Mouse (Mus musculus) kidney, postnatal 36 days (tissue): ENCODE results near the gene P4hb.
"Not testable (repeated sequence)": the region's sequence is repeated elsewhere in the genome, so short reads cannot be mapped to it uniquely, and the experiment has no call there.

Experiments
- DNase-seq, 2 experiments: peaks; one replicate each; pipeline ENCODE4 v3.0.0; 2021 to 2022; ENCODE audit warnings: mixed read lengths in 2 of 2

Gene P4hb

DNA sequence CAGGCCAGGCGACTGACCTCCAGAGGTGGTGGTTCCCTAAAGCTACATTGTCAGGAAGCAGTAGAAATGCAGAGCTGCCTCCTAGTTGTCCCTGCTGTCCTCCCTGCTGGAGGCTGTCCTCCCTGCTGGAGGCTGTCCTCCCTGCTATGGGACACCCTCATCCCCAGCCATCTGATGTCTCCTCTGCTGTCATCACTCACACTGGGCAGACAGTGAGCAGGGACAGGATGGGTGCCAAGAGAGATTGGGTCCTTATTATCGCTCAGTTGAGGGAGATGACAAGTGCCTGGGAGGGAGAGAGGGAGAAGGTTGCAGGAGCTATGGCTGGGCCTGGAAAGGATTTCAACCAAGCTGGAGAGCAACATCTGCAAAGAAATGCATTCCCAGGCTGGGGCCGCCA lies 37.9 kb downstream of the P4hb start:
- DNase-seq = no peak

DNA sequence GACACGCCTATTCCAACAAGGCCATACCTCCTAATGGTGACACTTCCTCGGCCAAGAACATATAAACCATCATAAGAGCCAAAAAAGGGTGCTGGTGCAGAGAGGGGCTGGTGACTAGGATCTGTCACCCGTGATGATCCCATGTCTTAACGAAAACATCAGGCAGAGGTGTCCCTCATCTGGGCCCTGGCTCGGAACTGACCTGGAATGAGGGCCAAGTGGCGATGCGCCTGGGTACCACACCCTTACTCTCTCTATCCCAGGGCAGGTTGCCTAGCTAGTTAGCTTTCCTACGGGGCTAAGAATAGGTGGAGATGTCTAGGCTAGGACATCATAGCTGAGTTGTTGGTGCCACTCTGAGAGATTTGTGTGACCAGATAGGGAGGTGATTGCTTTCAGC lies 39.0 kb downstream of the P4hb start:
- DNase-seq = no peak

DNA sequence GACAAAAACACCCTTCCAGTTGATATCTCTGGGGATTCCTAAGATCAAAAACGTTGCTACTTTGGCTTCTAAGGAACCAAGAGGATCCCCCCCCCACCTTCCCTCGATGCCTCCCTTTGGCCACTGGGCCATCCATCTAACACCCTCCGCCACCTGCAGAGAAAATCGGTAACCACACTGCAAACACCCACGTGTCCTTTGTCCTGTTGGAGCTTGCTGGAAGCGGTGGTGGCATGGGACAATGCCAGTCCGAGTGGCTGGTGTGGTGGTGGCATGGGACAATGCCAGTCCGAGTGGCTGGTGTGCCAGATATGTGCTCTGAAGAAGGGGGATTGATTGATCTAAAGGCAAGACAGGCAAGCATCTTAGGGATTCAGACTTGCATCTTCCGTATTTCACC lies 41.4 kb downstream of the P4hb start:
- peak; percentile 51 to 56 for DNase-seq

DNA sequence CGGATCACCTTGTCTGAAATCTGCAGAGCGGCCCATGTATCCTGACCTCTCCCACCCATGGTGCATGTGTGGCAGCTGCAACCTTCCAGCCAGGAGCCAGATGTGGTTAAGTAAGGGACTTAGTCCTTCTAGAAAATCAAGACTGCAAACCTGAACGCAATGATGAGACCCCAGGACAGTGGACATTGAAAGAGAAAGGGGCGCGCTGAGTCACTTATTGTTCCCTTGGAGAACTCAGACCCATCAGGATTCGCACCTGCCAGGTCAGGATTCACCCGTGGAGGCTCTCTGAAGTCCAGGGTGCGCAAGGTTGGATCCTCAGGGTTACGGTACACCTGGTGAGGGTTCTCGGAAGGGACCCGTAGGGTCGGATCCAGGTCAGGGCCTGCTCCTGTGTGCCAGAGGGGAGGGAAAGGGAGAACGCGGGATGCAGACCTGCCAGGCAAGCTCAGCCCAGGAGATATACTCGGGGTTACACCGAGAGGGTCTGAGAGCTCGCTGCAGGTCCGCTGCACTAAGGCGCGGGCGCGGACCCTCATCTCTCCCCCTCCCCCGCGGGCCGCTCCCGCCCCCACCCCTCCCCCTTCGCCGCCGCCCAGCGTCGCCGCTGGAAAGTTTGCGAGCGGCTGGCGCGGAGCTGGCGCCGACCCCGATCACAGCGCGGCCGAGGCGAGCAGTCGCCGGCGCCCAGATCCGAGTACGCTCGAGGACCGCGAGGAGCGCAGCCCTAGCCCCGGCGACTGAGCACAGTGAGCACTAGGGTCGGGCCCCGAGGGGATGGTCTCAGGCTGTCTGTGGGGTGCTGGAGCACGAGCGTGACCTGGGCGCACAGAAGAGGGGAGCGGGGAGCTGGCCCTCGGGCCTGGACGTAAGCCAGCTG lies 42.7 kb downstream of the P4hb start, which contains the start of gene Gcgr:
Gene Gcgr, plus strand, starts transcription at position 615 of the 880 bp plus-strand sequence.
- DNase-seq = peak in 1 of 2 experiments; percentile 55

DNA sequence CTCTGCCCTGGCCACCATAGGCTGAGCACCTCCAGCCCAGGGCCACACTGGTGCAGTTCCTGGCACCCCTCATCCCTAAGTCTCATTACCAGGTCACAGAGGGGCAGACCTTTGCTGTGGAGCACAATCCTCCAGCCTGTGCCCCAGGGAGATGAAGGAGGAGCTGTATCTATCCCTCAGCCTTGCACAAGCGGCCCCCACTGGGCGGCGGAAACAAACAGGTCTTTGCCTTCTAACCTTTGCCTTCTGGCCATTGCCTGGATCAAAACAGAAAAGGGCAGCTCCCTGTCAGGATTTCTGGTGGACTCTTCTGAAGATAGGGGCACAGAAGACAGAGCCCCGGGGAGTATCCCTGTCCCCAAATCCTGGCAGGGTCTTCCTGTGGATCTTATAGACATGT lies 44.1 kb downstream of the P4hb start:
- peak in 1 of 2 experiments; percentile 57 for DNase-seq

DNA sequence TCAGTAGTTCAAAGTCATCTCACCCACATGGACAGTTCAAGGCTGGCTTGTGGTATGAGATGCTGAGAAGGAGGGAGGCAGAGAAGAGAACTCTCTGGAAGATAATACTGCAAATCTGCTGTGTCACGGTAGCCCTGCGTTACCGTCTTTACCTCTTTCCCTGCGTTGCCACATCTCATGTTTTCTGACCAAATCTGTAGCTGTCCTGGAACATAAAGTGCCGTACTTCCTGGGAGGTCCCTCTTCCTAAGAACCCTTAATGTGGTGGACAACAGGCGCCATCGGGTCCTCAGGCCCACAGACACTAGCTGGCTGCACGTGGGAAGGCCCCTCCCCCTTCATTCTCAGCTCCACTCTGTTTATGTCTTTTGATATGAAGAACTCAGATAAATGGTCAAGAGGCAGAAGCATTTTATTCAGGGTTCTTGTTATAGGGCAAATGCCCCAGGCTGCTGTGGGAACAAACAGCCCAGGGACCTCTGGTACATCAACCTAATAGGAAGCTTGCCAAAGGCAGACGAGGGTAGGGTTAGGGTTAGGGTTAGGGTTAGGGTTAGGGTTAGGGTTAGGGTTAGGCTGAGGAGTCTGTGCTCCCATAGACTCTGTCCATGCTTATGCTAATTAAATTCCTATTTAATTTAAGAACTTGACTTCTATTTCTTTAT lies 45.2 kb downstream of the P4hb start:
- DNase-seq = no peak

DNA sequence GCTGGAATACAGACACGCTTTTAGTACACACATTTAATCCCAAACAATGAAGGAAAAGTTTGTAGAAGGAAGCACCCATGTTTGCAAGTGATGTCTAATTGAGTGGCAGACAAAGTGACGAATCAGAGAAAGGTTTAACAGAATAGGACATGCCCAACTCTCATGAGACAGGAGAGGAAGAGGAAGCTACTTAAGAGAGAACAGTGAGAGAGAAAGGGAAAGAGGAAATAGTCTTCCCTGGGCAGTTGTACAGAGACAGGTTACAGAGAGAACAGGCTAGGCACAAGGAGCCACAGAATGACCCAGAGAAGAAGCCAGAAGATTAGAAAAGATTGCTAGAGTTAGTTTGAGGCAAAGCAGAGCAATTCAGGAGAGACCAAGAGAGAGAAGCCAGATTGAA lies 47.1 kb downstream of the P4hb start:
- DNase-seq = no peak

DNA sequence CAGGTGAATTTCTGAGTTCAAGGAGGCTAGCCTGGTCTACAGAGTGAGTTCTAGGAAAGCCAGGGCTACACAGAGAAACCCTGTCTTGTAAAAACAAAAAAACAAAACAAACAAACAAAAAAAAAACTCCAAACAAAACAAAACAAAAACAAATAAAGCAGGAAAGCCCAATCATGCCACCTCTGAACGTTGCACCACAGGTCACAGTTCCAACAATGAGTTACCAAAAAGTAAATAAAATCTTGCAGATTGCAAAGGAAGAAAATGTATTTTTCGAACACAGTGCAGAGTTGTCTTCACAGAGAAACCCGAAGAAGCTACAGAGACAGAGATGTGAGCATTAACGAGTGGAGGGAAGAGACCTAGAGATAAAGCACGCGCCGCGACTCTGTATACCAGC lies 50.5 kb downstream of the P4hb start:
- no peak for DNase-seq

DNA sequence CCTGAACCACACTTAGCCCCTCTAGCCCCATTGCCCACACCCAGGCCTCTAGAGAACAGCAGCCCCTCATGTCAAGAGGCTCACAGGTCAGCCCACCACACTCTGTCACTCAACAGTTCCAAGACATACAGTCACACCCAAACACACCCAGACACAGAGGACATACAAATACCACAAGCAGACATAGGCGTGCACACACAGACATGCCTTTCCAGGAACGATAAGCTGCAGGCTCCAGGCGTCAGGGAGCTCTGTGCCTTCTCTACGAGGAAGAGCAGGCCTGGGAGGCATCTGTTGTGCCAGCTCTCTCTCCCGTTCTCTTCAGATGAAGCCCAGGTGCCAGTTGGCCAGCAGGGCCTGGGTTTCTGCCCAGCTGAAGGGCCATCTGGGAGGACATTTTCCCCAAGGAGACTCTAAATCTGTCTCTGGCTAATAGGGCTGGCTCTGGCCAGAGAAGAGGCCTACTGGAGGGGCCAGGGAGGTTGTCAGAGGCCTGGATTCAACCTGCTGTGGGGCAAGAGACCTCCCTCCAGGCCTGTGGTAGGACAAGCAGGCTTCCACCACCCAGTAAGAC lies 52.0 kb downstream of the P4hb start:
- DNase-seq = no peak

DNA sequence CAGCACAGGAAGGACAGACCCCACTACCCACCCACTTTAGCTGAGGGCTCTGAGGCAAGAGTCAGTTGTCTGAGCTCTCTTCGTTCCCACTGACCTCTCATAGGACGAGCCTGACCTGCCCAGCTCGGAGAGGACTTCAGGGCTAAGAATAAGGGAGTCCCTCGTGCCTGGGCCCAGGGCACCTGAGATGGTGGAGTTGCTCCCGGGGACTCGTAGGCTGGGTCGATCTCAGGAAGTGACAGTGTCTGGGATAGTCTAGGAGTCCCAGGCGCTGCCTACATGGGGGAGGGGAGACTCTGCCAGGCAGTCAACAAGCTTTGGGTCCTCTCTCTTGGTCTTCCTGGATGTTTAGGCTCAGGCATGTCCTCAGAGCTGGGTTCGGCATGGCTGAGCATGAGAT lies 52.6 kb downstream of the P4hb start:
- DNase-seq = no peak

DNA sequence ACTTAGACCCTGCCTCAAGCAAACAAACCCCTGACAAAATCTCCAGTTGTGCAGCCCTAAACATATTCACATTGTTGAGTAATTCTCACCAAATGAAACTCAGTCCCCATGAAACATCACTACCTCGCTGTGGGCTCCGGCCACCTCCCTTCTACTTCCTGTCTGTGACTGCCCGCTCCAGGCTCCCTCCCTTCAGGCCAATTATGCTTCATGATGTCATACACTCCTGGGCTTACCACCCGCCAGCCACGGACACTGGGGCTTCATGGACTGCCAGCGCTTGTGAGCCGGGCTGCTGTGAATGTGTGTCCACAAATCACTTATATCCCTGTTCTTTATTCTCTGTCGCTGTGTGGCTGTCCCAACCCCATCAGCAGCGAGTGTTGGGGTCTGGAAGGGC lies 53.3 kb downstream of the P4hb start:
- peak; percentile 62 to 70 for DNase-seq

DNA sequence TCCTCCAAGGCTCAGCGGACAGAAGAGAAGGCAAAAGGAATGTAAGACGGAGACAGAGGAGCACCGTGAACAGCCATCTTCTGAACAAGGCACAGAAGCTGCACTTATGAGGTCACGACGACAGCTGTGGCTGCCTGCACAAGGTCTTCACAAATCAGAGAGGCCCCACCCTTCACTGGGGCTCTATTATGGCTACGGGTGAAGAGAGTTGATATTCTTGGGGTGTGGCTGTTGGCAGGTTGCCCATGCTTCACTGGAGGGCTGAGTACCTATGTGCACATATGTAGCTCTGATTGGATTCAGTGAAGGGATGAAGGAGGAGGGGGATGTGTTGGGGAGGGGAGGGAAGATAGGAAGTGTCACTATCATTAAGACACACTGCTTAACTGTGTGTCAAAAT lies 54.5 kb downstream of the P4hb start:
- DNase-seq = no peak

DNA sequence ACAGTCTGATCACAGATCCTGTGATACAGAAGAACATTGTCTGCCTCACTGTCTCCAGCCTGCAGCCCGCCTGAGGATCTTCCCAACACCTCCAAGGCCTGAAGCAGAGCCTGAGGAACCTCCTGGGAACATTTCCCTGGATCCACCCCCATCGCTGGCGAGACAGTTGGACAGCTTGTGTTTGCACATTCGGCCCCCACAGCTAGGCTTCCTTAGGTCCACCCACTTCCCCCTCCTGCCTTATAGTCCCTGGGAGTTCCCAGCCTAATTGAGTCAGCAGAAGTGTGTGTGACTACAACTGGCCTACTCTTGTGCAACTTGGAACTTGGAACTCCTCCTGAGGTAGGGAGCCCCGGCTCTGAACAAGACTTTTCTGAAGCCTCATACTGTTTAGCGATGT lies 55.0 kb downstream of the P4hb start:
- no peak for DNase-seq

DNA sequence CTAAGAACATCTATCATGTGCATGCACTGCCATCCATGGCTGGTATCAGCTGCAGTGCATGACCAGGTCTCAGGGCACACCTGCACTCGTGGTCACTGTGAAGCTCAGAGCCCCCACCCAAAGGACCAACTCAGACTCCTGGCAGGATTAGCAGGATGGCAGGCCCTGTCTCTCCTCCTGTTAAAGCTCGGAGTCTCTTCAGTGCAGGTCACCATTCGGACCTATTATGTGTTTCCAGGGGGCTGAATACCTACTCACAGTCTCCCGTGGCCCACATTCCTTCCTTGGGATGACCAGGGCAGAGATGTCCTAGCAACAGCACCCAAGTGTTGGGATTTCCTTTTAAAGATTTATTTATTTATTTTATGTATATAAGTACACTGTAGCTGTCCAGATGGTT lies 55.9 kb downstream of the P4hb start:
- no peak for DNase-seq

DNA sequence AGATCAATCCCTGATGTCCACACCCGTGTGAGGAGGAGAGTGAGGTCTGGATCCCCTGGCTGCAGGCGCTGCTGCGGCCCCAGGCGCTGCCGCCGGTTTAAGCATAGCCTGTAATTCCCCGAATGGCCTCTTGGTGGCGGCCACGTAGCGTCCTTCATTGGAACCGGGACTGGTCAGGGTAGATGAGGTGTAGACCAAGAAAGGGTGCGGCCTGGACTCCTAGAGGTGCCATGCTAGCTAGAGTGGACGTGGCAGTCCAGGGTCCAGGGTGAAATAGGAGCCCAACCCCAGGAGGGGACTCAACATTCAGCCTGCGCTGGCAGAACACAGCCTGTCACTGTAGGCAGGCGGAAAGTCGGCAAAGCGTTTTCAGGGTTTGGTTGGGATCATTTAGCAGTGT lies 57.4 kb downstream of the P4hb start:
- DNase-seq = peak; percentile 89 to 95

DNA sequence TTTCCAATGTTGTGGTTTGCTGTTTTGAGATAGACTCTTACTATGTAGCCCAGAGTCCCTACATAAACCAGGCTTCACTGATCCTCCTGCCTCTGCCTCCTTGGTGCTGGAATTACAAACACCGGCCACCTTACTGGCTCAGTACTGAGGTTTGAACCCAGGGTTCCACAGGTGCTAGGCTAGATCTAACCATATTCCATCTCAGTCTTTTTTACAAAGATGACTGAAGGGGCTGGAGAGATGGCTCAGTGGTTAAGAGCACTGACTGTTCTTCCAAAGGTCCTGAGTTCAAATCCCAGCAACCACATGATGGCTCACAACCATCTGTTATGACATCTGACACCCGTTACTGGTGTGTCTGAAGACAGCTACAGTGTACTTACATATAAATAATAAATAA lies 58.8 kb downstream of the P4hb start:
- not testable (repeated sequence) for DNase-seq

DNA sequence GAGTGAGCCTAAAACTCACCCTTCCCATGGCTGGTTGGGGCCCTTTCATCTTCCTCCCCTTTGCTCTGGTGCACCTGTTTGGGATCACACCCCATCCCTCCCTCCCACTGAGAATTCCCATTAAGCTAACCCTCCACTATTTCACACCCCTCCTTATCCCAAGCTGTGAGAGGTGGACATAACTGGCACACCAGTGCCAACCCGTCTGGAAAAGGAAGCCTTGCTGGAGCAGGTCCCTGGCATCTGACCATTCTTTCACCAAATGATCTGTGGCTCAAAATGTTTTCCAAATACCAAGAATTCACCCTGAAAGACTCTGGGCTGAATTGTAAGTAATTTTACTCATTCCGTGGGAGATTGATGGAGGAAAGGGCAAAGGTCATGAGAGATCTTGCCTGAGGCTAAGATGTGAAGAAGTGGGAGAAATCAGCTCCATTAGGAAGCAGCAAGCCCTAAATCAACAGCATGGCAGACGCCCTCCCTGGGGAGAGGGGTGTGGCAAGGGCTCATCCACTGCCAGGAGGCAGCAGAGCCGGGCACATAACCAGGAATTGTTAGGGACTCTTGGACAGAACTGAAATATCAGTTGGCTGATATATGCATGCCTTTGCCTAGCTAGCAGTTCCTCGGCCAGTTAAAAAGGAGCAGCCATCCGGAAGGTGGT lies 60.1 kb downstream of the P4hb start:
- peak in 1 of 2 experiments; percentile 48 for DNase-seq

DNA sequence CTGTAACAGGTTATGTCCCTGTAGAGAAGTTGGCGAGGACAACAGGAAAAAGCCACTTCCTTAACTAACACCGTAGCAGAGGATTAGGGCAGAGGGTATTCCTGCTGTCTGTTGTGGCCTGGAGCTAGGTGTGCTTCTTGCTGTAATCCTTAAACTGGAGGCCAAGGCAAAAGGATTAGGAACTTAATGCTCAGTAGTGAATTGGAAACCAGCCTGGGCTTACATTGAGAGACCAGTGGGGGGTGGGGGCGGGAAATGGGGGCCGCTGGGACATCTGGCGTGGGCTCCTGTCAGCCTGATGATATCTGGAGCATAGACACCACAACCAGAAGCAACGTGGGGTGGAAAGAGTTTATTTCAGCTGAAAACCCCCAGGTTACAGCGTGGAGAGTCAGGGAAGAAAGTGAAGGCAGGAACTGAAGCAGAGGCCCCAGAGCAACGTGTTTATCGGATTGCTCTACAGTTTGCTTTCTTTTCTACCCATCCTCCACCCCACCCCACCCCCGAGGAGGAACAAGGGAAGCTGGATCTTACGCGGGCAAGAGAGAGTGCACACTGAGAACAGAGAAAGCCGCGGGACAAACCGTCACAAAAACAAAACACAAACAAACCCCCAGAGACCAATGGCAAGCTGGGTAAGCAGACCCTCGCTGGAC lies 62.5 kb downstream of the P4hb start:
- no peak for DNase-seq
